Mouse (Mus musculus): ENCODE measurements around the gene Efemp2. TPM values are rescaled to one million over a fixed set of nuclear protein-coding genes. Genes with fewer than 3 reads are reported as not detected.

Efemp2 gene
- polyA plus RNA-seq (2015; fragmentation: Nextera tagmentation; extraction: Ambion mirVana), result 198 and 208 TPM in 2 replicates

DNA sequence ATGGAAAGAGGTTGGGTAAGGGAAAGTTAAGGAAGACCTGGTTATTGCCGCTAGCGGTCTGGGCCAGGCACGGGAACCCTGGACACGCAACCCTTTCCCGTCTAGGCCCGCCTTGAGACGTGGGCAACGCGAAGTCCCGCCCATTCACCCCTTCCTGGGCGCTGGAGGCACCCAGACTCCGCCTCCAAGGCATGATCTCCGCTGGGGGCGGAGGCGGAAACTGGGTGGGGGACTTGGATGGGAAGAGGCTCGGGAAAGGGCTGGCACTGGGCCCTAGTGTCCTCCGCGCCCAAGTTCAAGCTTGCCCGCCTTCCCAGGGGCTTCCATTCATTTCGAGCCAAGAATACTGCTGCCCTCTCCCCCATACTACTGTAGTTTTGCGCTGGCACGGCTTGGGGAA, at the start of gene Efemp2:
Gene Efemp2, plus strand, starts transcription at position 235 of the 400 bp plus-strand sequence.
- 1% methylated on average over 22 of the region's 22 CpGs for WGBS
- H3K4me1 ChIP-seq, result peaks cover 20% of the 10 kb centered on the region
- no peaks in the 10 kb centered on the region for H3K27me3 ChIP-seq

DNA sequence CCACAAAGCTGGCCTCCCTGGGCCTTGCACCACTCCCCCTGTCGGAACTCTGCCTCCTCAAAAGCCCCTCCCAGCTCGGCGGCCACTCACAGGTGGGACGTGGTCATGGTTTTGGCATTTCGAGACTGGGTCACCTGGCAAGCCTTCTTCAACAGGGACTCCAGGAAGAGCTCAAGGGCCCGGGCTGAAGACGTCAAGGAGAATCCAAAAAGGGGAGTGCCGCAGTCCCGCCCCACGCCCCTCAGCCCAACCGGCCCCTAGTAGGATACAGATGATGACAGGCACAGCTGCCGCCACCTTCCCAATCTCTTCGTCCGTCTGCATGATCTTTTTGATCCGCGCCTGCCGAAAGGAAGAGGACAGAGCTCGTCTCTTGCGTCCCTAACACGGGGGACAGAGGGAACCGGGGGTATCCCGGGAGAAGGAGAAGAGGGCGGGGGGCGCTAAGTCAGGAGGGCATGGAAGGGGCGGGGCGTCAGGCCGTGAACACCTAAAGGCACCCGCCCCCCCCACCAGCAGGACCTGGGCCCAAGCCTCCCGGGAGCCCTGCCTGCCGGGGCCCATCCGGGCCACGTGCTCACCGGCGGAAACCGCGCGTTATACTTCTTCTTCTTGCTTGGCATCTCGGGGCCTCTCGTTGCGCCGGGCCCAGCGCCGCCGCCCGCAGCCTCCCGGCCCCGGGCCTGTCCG, 49.5 kb upstream of the Efemp2 start:
- H3K27ac ChIP-seq, result peak overlapping the region; percentile 95
- H3K4me1 ChIP-seq, result peaks cover 31% of the 10 kb centered on the region
- peaks cover 51% of the 10 kb centered on the region for H3K36me3 ChIP-seq
- no peaks in the 10 kb centered on the region for H3K9me3 ChIP-seq
- peak; percentile 64 for ATAC-seq (ENCODE audit: borderline replicate concordance, extremely low read depth, low FRiP score, low TSS enrichment)
- H3K9ac ChIP-seq, result peak overlapping the region; percentile 76
- peak overlapping the region; percentile 79 for H3K4me3 ChIP-seq
- no peaks in the 10 kb centered on the region for H3K27me3 ChIP-seq
- peak overlapping the region; percentile 85 for H3K4me2 ChIP-seq
- WGBS, result under 1% methylated on average over 38 of the region's 48 CpGs

More for the DNA sequence above, at the start of gene Efemp2:
- H3K27ac ChIP-seq, result peak within 1 kb of the TSS; percentile 90
- peak; percentile 86 for ATAC-seq (ENCODE audit: borderline replicate concordance, extremely low read depth, low FRiP score, low TSS enrichment)
- H3K4me2 ChIP-seq, result peak within 1 kb of the TSS; percentile 83
- peak within 1 kb of the TSS; percentile 67 for H3K9ac ChIP-seq
- no peaks in the 10 kb centered on the region for H3K9me3 ChIP-seq
- H3K36me3 ChIP-seq, result peaks cover 13% of the 10 kb centered on the region
- H3K4me3 ChIP-seq, result peak within 1 kb of the TSS; percentile 56

DNA sequence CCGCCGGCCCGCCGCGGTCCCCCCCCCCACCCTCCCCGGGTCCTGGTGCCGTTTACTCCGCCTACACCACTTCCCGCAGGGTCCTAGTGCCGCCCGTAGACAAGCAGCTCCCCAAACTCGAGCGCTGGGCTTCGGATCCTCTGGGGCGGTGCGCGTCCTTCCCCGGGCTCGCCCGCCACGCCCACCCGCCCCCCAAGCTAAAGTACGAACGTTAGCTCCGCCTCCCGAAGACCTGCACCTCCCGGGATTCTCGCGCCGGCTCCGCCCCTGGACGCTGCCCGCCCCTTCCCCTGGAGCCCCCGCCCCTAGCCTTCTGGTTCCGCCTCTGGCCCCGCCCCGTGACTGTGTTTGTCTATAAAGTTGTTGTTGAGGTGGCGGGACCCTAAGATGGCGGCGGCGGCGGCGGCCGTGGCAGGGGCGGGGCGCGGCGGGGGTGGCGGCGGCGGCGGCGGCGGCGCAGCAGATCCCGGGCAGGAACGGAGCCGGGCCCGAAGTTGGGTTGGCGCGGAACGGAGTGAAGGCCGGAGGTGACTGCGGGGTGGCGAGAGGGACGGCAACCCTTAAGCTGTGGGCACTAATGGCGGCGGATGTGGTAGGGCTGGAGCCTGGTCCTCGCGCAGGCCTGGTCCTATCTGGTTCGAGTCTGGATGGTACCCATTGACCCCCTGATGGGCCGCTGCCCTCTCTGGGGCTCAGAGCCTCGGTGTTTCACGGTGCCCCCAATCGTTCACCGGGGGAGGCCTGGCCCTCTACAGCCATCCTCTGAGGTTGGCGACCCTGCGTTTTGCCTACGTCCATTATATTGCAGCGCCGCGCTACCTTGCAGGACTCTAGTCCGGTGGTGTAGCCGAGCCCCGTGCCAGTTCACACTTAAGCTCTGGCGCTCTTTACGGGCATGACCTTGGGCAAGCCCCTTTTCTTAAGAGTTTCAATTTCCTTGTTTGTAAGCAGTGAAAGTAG, 48.7 kb upstream of the Efemp2 start, which contains the start of the genes Drap1 and AI837181:
Gene Drap1, minus strand, starts transcription at position 198 of the 960 bp plus-strand sequence.
Gene AI837181, plus strand, starts transcription at position 363 of the 960 bp plus-strand sequence.
- H3K36me3 ChIP-seq, result peaks cover 43% of the 10 kb centered on the region
- under 1% methylated on average over 71 of the region's 87 CpGs for whole genome bisulfite sequencing
- no peaks in the 10 kb centered on the region for H3K27me3 ChIP-seq
- peak within 1 kb of the TSS; percentile 94 for H3K9ac ChIP-seq
- H3K4me3 ChIP-seq, result peak within 1 kb of the TSS; percentile 79
- peak; percentile 94 for ATAC-seq (ENCODE audit: borderline replicate concordance, extremely low read depth, low FRiP score, low TSS enrichment)
- H3K4me2 ChIP-seq, result peak within 1 kb of the TSS; percentile 85
- no peaks in the 10 kb centered on the region for H3K9me3 ChIP-seq
- peaks cover 31% of the 10 kb centered on the region for H3K4me1 ChIP-seq
- peak within 1 kb of the TSS; percentile 95 for H3K27ac ChIP-seq

DNA sequence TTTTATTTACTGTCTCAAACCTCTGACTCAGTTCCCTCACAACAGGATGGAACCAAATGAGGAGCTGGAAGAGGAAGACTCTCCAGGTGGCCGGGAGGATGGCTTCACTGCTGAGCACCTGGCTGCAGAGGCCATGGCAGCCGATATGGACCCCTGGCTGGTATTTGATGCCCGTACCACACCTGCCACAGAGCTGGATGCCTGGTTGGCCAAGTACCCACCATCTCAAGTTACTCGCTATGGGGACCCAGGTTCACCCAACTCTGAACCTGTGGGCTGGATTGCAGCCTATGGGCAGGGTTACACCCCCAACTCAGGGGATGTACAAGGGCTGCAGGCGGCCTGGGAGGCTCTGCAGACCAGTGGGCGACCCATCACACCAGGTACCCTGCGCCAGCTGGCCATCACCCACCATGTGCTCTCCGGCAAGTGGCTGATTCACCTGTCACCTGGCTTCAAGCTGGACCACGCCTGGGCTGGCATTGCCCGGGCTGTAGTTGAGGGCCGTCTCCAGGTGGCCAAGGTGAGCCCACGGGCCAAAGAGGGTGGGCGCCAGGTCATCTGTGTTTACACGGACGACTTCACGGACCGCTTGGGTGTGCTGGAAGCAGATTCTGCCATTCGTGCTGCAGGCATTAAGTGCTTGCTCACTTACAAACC, 47.7 kb upstream of the Efemp2 start:
- H3K4me3 ChIP-seq, result peak overlapping the region; percentile 79
- no peaks in the 10 kb centered on the region for H3K9me3 ChIP-seq
- peaks cover 34% of the 10 kb centered on the region for H3K36me3 ChIP-seq
- H3K4me1 ChIP-seq, result peaks cover 31% of the 10 kb centered on the region
- no peak for ATAC-seq (ENCODE audit: borderline replicate concordance, extremely low read depth, low FRiP score, low TSS enrichment)
- H3K4me2 ChIP-seq, result peak overlapping the region; percentile 70
- WGBS, result 82% methylated on average over 18 of the region's 18 CpGs
- H3K27me3 ChIP-seq, result no peaks in the 10 kb centered on the region
- peak overlapping the region; percentile 77; the same call in 1 of the 2 replicates for H3K27ac ChIP-seq
- peak overlapping the region; percentile 94 for H3K9ac ChIP-seq

DNA sequence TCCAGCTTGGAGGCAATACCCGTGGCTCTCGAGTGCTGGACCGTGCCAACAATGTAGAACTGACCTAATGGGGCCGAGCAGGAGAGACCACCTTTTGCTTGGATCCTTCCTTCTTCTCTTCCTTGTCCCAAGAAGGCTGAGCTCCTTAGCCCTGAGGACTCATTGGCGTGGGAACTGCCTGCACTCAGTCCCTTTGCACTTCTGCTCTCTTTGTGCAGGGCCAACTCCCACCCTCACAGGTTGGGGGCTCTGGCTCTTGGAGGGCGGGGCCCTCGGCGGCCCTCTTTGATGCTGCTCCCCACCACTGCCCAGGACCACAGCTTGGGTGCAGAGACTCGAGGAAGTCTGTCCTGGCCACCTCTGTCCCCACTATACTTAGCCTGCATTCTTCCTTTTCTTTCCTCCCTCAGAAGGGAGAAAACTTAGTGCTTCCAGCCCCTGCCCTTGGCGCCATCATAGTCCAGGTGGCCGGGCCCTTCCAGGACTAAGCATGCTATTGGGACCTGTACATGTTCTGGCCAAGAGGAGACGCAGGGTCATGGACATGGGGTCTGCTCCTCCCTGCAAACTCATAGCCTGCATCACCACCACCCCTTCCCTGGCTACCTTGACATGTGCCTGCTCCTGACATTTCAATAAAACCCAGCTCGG, 47.0 kb upstream of the Efemp2 start:
- H3K9me3 ChIP-seq, result no peaks in the 10 kb centered on the region
- no peak overlapping the region for H3K27ac ChIP-seq
- no peaks in the 10 kb centered on the region for H3K27me3 ChIP-seq
- peak overlapping the region; percentile 70; the same call in 1 of the 2 replicates for H3K4me2 ChIP-seq
- ATAC-seq (ENCODE audit: borderline replicate concordance, extremely low read depth, low FRiP score, low TSS enrichment), result no peak
- H3K9ac ChIP-seq, result no peak overlapping the region
- WGBS, result 86% methylated on average over 13 of the region's 13 CpGs
- H3K4me3 ChIP-seq, result peak overlapping the region; percentile 79; the same call in 1 of the 2 replicates
- H3K36me3 ChIP-seq, result peaks cover 27% of the 10 kb centered on the region
- H3K4me1 ChIP-seq, result peaks cover 31% of the 10 kb centered on the region

DNA sequence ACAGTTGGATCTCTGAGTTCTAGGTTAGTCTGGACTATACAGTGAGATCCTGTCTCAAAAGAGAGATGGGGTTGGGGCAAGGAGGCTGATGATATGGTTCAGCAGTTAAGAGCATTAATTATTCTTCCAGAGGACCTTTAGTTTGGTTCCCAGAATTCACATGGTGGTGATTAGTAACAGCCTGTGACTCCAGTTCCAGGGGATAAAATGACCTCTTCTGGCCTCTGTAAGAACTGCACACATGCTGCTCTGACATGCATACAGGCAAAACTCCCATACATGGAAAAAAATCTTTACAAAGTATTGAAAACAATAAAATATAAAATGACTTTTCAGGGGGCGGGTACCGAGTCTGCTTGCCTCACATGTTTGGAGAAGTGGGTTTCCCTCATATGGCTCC, 45.7 kb upstream of the Efemp2 start:
- Histone ChIP-seq H3K4me3 (no peak overlapping the region), H3K9ac (no peak overlapping the region), H3K9me3 (no peaks in the 10 kb centered on the region), H3K36me3 (peaks cover 15% of the 10 kb centered on the region), H3K27ac (no peak overlapping the region), H3K4me1 (peaks cover 34% of the 10 kb centered on the region), H3K27me3 (no peaks in the 10 kb centered on the region), H3K4me2 (no peak overlapping the region)
- 86% methylated on average over 2 of the region's 2 CpGs for WGBS
- ATAC-seq (ENCODE audit: borderline replicate concordance, extremely low read depth, low FRiP score, low TSS enrichment), result no peak

DNA sequence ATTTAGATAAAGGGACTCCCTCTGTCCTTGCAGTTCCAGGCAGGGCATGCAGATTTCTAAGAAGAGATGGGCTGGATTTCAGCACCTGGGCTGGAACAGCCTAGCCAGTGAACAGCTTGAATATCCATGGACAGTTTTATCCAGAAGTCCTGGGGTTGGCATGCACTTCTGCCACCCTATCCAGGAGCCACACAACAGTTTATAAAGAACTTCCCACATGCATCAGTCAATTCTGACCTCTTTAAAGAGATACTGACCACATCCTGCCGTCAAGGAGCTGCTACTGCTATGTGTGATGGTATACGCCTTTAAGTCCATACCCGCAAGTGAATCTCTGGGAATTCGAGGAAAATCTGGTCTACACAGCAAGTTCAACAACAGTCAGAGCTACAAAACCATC, 44.5 kb upstream of the Efemp2 start:
- Histone ChIP-seq H3K4me2 (no peak overlapping the region), H3K9ac (no peak overlapping the region), H3K9me3 (no peaks in the 10 kb centered on the region), H3K36me3 (peaks cover 14% of the 10 kb centered on the region), H3K4me3 (no peak overlapping the region), H3K27ac (no peak overlapping the region), H3K27me3 (no peaks in the 10 kb centered on the region), H3K4me1 (peaks cover 36% of the 10 kb centered on the region)
- WGBS, result 62% methylated on average over 4 of the region's 4 CpGs
- no peak for ATAC-seq (ENCODE audit: borderline replicate concordance, extremely low read depth, low FRiP score, low TSS enrichment)

DNA sequence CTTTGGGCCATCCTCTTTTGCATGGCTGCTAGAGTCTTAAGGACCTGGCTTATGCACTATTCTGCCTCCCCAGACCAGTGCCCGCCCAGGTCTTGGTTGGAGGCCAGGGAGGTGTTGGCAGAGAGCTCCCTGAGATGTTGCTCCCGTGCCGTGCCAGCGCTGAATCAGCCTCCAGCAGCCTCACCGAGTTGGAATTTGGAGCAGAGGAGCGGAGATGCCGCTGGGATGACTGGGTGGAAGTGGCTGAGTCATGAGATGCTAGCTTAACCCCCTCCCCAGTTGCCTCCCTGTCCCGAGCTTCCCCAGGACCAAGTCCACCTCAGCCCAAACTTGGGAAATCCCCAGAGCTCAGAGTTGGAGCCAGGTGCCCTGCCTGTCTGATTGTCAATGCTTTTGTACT, 43.9 kb upstream of the Efemp2 start:
- H3K9ac ChIP-seq, result no peak overlapping the region
- no peaks in the 10 kb centered on the region for H3K27me3 ChIP-seq
- H3K36me3 ChIP-seq, result peaks cover 14% of the 10 kb centered on the region
- peaks cover 36% of the 10 kb centered on the region for H3K4me1 ChIP-seq
- H3K9me3 ChIP-seq, result no peaks in the 10 kb centered on the region
- no peak overlapping the region for H3K27ac ChIP-seq
- no peak overlapping the region for H3K4me2 ChIP-seq
- no peak for ATAC-seq (ENCODE audit: borderline replicate concordance, extremely low read depth, low FRiP score, low TSS enrichment)
- H3K4me3 ChIP-seq, result no peak overlapping the region
- WGBS, result 54% methylated on average over 8 of the region's 8 CpGs

DNA sequence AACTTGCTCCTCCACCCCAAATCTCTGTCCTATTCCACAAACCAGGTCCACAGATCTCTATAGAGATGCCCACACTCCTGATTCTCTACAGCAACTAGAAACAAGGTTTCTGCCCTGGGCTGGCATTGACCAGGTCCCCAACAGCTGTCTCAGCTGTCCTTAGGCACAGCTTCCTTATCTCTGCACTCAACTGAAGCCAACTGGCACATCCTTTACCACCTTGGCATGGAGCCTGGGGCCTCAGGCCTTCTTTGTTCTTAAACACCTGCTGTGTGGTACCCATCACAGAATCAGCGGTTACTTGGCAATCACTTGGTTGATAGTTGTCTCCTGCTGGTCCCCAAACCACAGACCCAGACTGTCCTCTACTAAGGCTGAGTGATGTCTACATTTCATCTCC, 43.3 kb upstream of the Efemp2 start:
- Histone ChIP-seq H3K9me3 (no peaks in the 10 kb centered on the region), H3K9ac (no peak overlapping the region), H3K36me3 (peaks cover 14% of the 10 kb centered on the region), H3K27ac (no peak overlapping the region), H3K4me1 (peaks cover 36% of the 10 kb centered on the region), H3K4me2 (no peak overlapping the region), H3K4me3 (no peak overlapping the region), H3K27me3 (no peaks in the 10 kb centered on the region)
- WGBS, result 72% methylated on average over 1 of the region's 1 CpGs
- ATAC-seq (ENCODE audit: borderline replicate concordance, extremely low read depth, low FRiP score, low TSS enrichment), result no peak

DNA sequence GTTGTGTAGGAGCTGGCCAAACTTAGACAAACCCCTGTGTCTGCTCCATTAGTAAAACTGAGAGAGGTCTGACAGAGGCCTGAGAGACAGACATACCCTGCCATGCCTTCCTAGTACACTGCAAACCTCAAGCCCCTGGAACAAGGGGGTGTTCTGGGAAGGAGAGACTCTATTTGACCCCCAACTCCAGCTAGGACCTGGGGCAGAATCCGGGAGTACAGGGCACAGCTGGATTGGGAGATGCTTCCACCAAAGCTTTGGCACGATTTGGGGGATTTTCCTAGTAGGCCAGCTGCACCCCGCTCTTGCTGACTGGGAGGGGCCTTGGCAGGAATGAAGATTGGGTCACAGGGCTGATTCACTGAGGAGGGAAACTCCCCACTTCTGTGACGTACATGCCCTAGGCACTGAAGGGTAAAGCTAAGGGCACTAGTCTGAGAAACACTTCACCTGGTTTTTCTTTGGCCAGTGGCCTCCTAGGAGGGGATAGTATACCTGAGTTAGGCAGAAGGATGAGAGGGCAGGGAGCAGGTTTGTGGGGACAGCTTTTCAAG, 41.8 kb upstream of the Efemp2 start:
- Histone ChIP-seq H3K27me3 (no peaks in the 10 kb centered on the region), H3K27ac (no peak overlapping the region), H3K4me1 (peaks cover 22% of the 10 kb centered on the region), H3K36me3 (peaks cover 4% of the 10 kb centered on the region), H3K9me3 (no peaks in the 10 kb centered on the region), H3K4me3 (no peak overlapping the region), H3K9ac (no peak overlapping the region), H3K4me2 (no peak overlapping the region)
- ATAC-seq (ENCODE audit: borderline replicate concordance, extremely low read depth, low FRiP score, low TSS enrichment), result no peak
- 64% methylated on average over 4 of the region's 4 CpGs for WGBS
